Mouse (Mus musculus): ENCODE measurements around the gene Aym1.

DNA sequence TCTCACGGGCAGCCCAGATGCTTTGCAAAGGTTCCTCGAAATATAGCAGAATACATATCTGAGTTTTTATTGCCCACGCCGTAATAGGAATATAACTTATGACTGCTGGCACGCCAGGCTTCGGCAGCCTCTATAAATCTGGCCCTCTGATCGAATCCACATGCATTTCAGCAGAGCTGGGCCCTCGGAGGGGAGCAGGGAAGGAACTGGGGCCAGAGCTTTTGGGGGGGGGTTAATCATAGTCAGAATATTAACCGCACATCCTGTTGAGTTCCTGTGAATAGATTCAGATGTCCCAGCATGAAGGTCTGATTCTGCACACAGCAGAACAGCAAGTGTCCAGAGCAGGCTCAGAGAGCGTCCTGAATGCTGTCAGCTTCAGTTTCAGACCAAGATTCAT is 17.2 kb downstream of the Aym1 start:
- TF ChIP-seq POLR2A (IDR thresholded peaks at IDR 0.05; ENCODE audit: low read depth, low read length) (no peak), CTCF (IDR thresholded peaks at IDR 0.05; ENCODE audit: extremely low read depth, insufficient read depth, insufficient read length, insufficient replicate concordance) (no peak)

Data from spleen, adult 2 months (tissue).